Mouse (Mus musculus) midbrain, embryonic 14.5 days (tissue): ENCODE measurements around the gene Cul9. TPM values are rescaled to one million over a fixed set of nuclear protein-coding genes. Genes with fewer than 3 reads are reported as not detected.

Experiments
- ATAC-seq: fragments of 200-750 bp; cut with Nextera tagmentation; 2 replicates; pipeline ENCODE4 v1.8.0; 2017; ENCODE audit warnings: moderate number of reproducible peaks, moderate library complexity; ENCODE audit not compliant: low FRiP score, low TSS enrichment
- DNase-seq: peaks from one replicate; pipeline ENCODE4 v3.0.0-alpha.2; 2015
- H3K27ac ChIP-seq: fragments of 300-500 bp; sonication (generic); replicated peaks from 2 replicates; pipeline ENCODE4 v1.5.1; 2014; ENCODE audit warnings: mild to moderate bottlenecking, low read depth, low read length, moderate library complexity
- H3K27me3 ChIP-seq: fragments of 300-500 bp; sonication (generic); 2 replicates; pipeline ENCODE4 v1.6.1; 2014; ENCODE audit warnings: low read length, control low read depth, mixed read lengths; ENCODE audit not compliant: control insufficient read depth, insufficient read depth
- H3K36me3 ChIP-seq: fragments of 300-500 bp; sonication (generic); 2 replicates; pipeline ENCODE4 v1.6.1; 2014; ENCODE audit warnings: low read length, control low read depth; ENCODE audit not compliant: control insufficient read depth, insufficient read depth
- H3K4me1 ChIP-seq: fragments of 300-500 bp; sonication (generic); 2 replicates; pipeline ENCODE4 v1.6.1; 2014; ENCODE audit warnings: mild to moderate bottlenecking, antibody characterized with exemption, low read length, control low read depth; ENCODE audit not compliant: control insufficient read depth, insufficient read depth
- H3K4me2 ChIP-seq: fragments of 300-500 bp; sonication (generic); 2 replicates; pipeline ENCODE4 v1.6.1; 2014; ENCODE audit warnings: mild to moderate bottlenecking, low read length, moderate library complexity
- H3K4me3 ChIP-seq: fragments of 300-500 bp; sonication (generic); replicated peaks from 2 replicates; pipeline ENCODE4 v1.5.1; 2014; ENCODE audit warnings: low read depth, low read length
- H3K9ac ChIP-seq: fragments of 300-500 bp; sonication (generic); replicated peaks from 2 replicates; pipeline ENCODE4 v1.6.1; 2014; ENCODE audit warnings: mild to moderate bottlenecking, low read length, moderate library complexity
- H3K9me3 ChIP-seq: fragments of 300-500 bp; sonication (generic); 2 replicates; pipeline ENCODE4 v1.6.1; 2016; ENCODE audit warnings: low read length, control low read depth, mixed read lengths; ENCODE audit not compliant: control insufficient read depth
- whole genome bisulfite sequencing: fragments of 180-500 bp; shearing (Covaris S2); extraction: QIAGEN DNeasy Blood & Tissue Kit; methylation state at CpG from one replicate; pipeline ENCODE4 v1.1.7; 2014; 5-methylcytosine and 5-hydroxymethylcytosine counted together
- polyA plus RNA-seq: library from polyadenylated mRNA; unstranded; fragments of >200 nt; fragmentation: Nextera tagmentation; extraction: Ambion mirVana; gene quantifications from 2 replicates; pipeline ENCODE4 v1.2.1, GENCODE M21; 2014

Gene Cul9
- polyA plus RNA-seq, 1 experiment from 2014 or later: 13.6 TPM

DNA sequence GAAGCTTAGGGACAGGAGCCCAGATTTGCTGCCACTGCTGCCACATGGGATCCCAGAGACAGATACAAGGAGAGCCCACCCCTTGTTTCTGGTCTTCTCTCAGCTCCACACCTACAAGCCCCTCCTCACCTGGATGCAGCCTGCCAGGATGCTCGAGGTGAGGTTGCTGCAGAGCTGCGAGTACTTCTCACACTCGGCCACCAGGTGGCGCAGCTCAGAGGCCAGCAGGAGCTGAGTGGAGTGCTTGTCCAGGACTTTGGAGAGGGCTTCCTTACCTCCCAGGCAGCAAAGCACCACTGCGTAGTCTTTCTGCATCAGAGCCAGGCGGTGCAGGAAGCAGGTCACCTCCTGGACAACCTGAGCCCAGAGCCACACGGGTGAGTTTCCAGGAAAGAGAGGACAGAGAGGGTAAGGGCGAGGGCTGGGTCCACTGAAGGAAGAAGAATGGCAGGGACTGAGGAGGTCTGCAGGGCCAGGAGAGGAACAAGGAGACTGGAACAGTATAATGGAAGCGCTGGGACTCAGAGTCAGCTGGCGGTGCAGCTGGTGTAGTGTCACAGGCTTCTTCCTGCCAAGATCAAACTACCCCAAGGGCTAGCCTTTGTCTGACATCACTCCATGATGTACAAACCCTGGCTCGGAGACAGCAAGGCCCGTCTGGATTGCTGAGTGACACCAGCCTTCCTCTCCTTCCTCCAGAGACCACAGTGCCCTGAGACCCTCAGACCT, 20.4 kb downstream of the Cul9 start:
- Histone ChIP-seq H3K27ac (no peak overlapping the region), H3K4me1 (no peaks in the 10 kb centered on the region), H3K9ac (no peak overlapping the region), H3K4me3 (no peak overlapping the region), H3K9me3 (no peaks in the 10 kb centered on the region), H3K36me3 (peaks cover 55% of the 10 kb centered on the region), H3K27me3 (no peaks in the 10 kb centered on the region), H3K4me2 (no peak overlapping the region)
- peak; percentile 43; the same call in 1 of the 2 replicates for ATAC-seq
- DNase-seq: peak; percentile 86
- WGBS: 39% methylated on average over 12 of the region's 12 CpGs

DNA sequence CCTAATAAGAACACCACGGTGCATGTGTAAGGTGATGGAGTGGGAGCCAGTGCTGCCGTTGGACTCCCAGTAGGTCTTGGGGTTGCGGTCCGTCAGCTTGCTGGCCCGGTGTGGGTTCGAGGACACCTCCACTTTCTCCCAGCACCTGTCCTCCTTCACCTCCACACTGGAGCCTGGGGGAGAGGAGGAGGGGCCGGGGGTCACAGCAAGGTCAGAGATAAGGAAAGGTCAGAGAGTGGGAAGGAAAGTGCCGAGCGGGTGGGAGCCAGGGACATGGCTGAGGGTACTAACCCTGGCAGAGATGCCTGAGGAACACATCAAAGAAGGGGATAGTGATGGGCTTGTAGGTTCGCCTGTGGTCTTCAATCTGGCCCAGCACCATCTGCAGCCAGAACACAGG, 21.1 kb downstream of the Cul9 start:
- Histone ChIP-seq H3K27ac (no peak overlapping the region), H3K4me3 (no peak overlapping the region), H3K36me3 (peaks cover 54% of the 10 kb centered on the region), H3K4me2 (no peak overlapping the region), H3K4me1 (no peaks in the 10 kb centered on the region), H3K9ac (no peak overlapping the region), H3K27me3 (no peaks in the 10 kb centered on the region), H3K9me3 (no peaks in the 10 kb centered on the region)
- DNase-seq: no peak
- 89% methylated on average over 10 of the region's 10 CpGs for WGBS
- ATAC-seq: no peak

GRCm38 (mm10) chr17:46521963-46522668, 24.1 kb downstream of the Cul9 start:
- ATAC-seq: no peak

GRCm38 (mm10) chr17:46521174-46521573, 25.0 kb downstream of the Cul9 start:
- no peaks in the 10 kb centered on the region for H3K9me3 ChIP-seq
- H3K9ac ChIP-seq: no peak overlapping the region
- DNase-seq (no peak), ATAC-seq (no peak)
- H3K36me3 ChIP-seq: peaks cover 39% of the 10 kb centered on the region
- H3K4me3 ChIP-seq: no peak overlapping the region
- no peaks in the 10 kb centered on the region for H3K4me1 ChIP-seq
- 84% methylated on average over 9 of the region's 9 CpGs for WGBS
- no peaks in the 10 kb centered on the region for H3K27me3 ChIP-seq
- H3K4me2 ChIP-seq: no peak overlapping the region
- H3K27ac ChIP-seq: no peak overlapping the region

More at GRCm38 (mm10) chr17:46521963-46522668, 24.1 kb downstream of the Cul9 start:
- Histone ChIP-seq H3K4me2 (no peak overlapping the region), H3K4me1 (no peaks in the 10 kb centered on the region), H3K9me3 (no peaks in the 10 kb centered on the region), H3K27me3 (no peaks in the 10 kb centered on the region), H3K4me3 (no peak overlapping the region), H3K36me3 (peaks cover 43% of the 10 kb centered on the region), H3K27ac (no peak overlapping the region), H3K9ac (no peak overlapping the region)
- peak; percentile 14 for DNase-seq
- 32% methylated on average over 24 of the region's 24 CpGs for WGBS

GRCm38 (mm10) chr17:46520385-46520979, 25.7 kb downstream of the Cul9 start:
- 43% methylated on average over 25 of the region's 25 CpGs for WGBS
- H3K4me2 ChIP-seq: no peak overlapping the region
- no peaks in the 10 kb centered on the region for H3K27me3 ChIP-seq
- no peak overlapping the region for H3K27ac ChIP-seq
- H3K36me3 ChIP-seq: peaks cover 32% of the 10 kb centered on the region
- 0 out of 2 replicates have a peak overlapping the region, but pooled peaks have one; percentile 16 for H3K9ac ChIP-seq
- H3K4me1 ChIP-seq: no peaks in the 10 kb centered on the region
- no peak for ATAC-seq
- H3K9me3 ChIP-seq: no peaks in the 10 kb centered on the region
- no peak for DNase-seq
- no peak overlapping the region for H3K4me3 ChIP-seq

GRCm38 (mm10) chr17:46519971-46520370, 26.2 kb downstream of the Cul9 start:
- Histone ChIP-seq H3K4me2 (no peak overlapping the region), H3K27ac (no peak overlapping the region), H3K36me3 (peaks cover 27% of the 10 kb centered on the region), H3K4me3 (no peak overlapping the region), H3K27me3 (no peaks in the 10 kb centered on the region), H3K4me1 (no peaks in the 10 kb centered on the region), H3K9ac (0 out of 2 replicates have a peak overlapping the region, but pooled peaks have one; percentile 16), H3K9me3 (no peaks in the 10 kb centered on the region)
- DNase-seq (no peak), ATAC-seq (no peak)
- 54% methylated on average over 10 of the region's 10 CpGs for WGBS

GRCm38 (mm10) chr17:46513329-46513728, 32.9 kb downstream of the Cul9 start:
- Histone ChIP-seq H3K9me3 (no peaks in the 10 kb centered on the region), H3K9ac (no peak overlapping the region), H3K27me3 (no peaks in the 10 kb centered on the region), H3K36me3 (peaks cover 15% of the 10 kb centered on the region; the same call in 1 of the 2 replicates), H3K27ac (no peak overlapping the region), H3K4me1 (no peaks in the 10 kb centered on the region), H3K4me3 (no peak overlapping the region), H3K4me2 (no peak overlapping the region)
- ATAC-seq (no peak), DNase-seq (peak; percentile 36)
- 64% methylated on average over 2 of the region's 2 CpGs for WGBS

DNA sequence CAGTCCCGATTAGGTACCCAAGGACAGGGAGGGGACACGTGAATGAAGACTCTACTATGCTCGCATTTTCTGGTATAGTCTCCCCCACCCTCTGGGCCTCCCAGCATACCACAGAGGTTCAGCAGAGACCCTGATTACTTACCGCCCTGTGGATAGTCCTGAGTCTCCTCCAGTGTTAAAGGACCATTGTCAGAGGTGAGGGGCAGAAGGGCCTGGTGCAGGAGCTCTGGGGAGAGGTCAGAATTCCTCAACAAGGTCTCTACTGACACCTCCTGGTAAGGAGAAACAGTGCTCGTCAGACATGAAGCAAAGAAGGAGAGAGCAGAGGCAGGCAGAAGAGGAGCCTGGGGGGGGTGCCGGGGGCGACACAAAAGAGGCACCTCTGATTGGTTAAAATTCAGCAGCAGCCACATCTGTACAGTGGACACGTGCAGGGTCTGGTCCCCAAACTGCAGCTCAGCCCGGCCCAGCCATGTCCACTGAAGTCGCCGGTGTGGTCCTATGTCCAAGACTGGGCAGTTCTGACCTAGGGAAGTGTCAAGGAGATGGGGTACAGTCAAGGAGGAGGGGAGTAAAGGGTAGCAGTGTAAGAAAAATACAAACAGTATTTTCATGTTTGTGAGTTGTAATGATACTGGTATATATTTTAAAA, 35.0 kb downstream of the Cul9 start:
- WGBS: 47% methylated on average over 11 of the region's 11 CpGs
- H3K4me3 ChIP-seq: no peak overlapping the region
- ATAC-seq (peak; percentile 48; the same call in 1 of the 2 replicates), DNase-seq (peak; percentile 59)
- no peaks in the 10 kb centered on the region for H3K27me3 ChIP-seq
- H3K27ac ChIP-seq: no peak overlapping the region
- H3K9me3 ChIP-seq: no peaks in the 10 kb centered on the region
- H3K4me1 ChIP-seq: no peaks in the 10 kb centered on the region
- H3K36me3 ChIP-seq: peaks cover 27% of the 10 kb centered on the region
- H3K9ac ChIP-seq: no peak overlapping the region
- H3K4me2 ChIP-seq: no peak overlapping the region
